Mouse (Mus musculus) G1E (cell line): ENCODE data around the gene Wfdc6b. TPM values are rescaled to one million over a fixed set of nuclear protein-coding genes. Genes with fewer than 3 reads are reported as not detected.

Experiments used
- ATAC-seq: 2 replicates; pipeline ENCODE4 v1.8.0; 2016; ENCODE audit warnings: mild to moderate bottlenecking; ENCODE audit not compliant: insufficient number of reproducible peaks, poor library complexity, low FRiP score, severe bottlenecking; ENCODE audit errors: extremely low read depth
- DNase-seq: peaks from one replicate; pipeline ENCODE4 v3.0.0; 2012; ENCODE audit warnings: low spot score
- H3K27me3 ChIP-seq: 2 replicates; pipeline ENCODE4 v1.6.1; 2012; ENCODE audit warnings: mild to moderate bottlenecking, low read length, inconsistent platforms; ENCODE audit not compliant: insufficient read depth
- H3K36me3 ChIP-seq: replicated peaks from 2 replicates; pipeline ENCODE3; 2012; ENCODE audit warnings: mild to moderate bottlenecking, inconsistent platforms
- H3K4me1 ChIP-seq: 2 replicates; pipeline ENCODE4 v1.6.1; 2012; ENCODE audit warnings: low read depth, low read length, inconsistent platforms, mixed read lengths; ENCODE audit not compliant: insufficient read depth
- H3K4me3 ChIP-seq: 2 replicates; pipeline ENCODE4 v1.5.1; 2012; ENCODE audit warnings: low read depth, mild to moderate bottlenecking, inconsistent platforms, low read length, moderate library complexity, mixed read lengths
- H3K9me3 ChIP-seq: replicated peaks from 2 replicates; pipeline ENCODE4 v1.6.1; 2012; ENCODE audit warnings: inconsistent platforms
- GATA1 ChIP-seq: IDR thresholded peaks from 2 replicates; pipeline ENCODE4 v1.6.1; 2012; ENCODE audit warnings: borderline replicate concordance, low read length, inconsistent platforms, mixed read lengths
- GATA2 ChIP-seq: IDR thresholded peaks from 2 replicates; pipeline ENCODE4 v1.6.1; 2012; ENCODE audit warnings: low read depth, low read length, inconsistent platforms, borderline replicate concordance
- POLR2AphosphoS5 ChIP-seq: IDR thresholded peaks from 2 replicates; pipeline ENCODE4 v1.6.1; 2012; ENCODE audit warnings: low read depth, low read length, inconsistent platforms; ENCODE audit not compliant: insufficient replicate concordance
- TAL1 ChIP-seq: conservative IDR thresholded peaks from 2 replicates; pipeline ENCODE4 v1.6.1; 2012; ENCODE audit warnings: low read depth, low read length, inconsistent platforms, mixed read lengths
- polyA plus RNA-seq: library from polyadenylated mRNA; stranded (reverse); fragments of >175 nt; gene quantifications from 2 replicates; pipeline ENCODE4 v1.2.3, GENCODE M21; 2012
- total RNA-seq, 2 experiments: library from RNA; stranded (forward) in 1 of 2; stranded (reverse) in 1 of 2; fragments of 200-1000 nt in 1 of 2; fragments of >200 nt in 1 of 2; fragmentation: Nextera tagmentation in 1 of 2; gene quantifications; 2 replicates each; pipeline ENCODE4 v1.2.3; 2014 to 2017

Wfdc6b gene
- total and polyA plus RNA-seq, 3 experiments = not detected

GRCm38 (mm10) chr2:164664851-164665250 lies 51.5 kb downstream of the Wfdc6b start:
- H3K4me1 ChIP-seq = no peaks in the 10 kb centered on the region
- DNase-seq = no peak
- ATAC-seq = no peak
- peaks cover 6% of the 10 kb centered on the region for H3K9me3 ChIP-seq
- no peak for TF ChIP-seq TAL1
- TF ChIP-seq POLR2AphosphoS5 = no peak
- no peak for TF ChIP-seq GATA1
- TF ChIP-seq GATA2 = no peak
- no peaks in the 10 kb centered on the region for H3K36me3 ChIP-seq
- no peak overlapping the region for H3K4me3 ChIP-seq
- H3K27me3 ChIP-seq = no peaks in the 10 kb centered on the region

Other genes with a start within 250 kb of the Wfdc6b start
Only the 20 nearest of the 33 such genes appear.
- gene Sys1, start 156.6 kb upstream of the Wfdc6b start, total RNA-seq (2014; fragmentation: Nextera tagmentation) = 35.8 and 37.0 TPM in 2 replicates
- gene Sys1, start 156.6 kb upstream of the Wfdc6b start, total RNA-seq (2017) = 50.6 and 75.5 TPM in 2 replicates
- 122 and 142 TPM in 2 replicates for gene Sys1, start 156.6 kb upstream of the Wfdc6b start, polyA plus RNA-seq
- not detected in 2 replicates for gene Gm20458, start 152.6 kb upstream of the Wfdc6b start, total RNA-seq (2014; fragmentation: Nextera tagmentation)
- gene Gm20458, start 152.6 kb upstream of the Wfdc6b start, total RNA-seq (2017) = 13.4 and 13.5 TPM in 2 replicates
- 4.6 and 5.5 TPM in 2 replicates for gene Gm20458, start 152.6 kb upstream of the Wfdc6b start, polyA plus RNA-seq
- gene Trp53tg5, start 139.8 kb upstream of the Wfdc6b start, total RNA-seq (2014; fragmentation: Nextera tagmentation) = not detected in 2 replicates
- gene Trp53tg5, start 139.8 kb upstream of the Wfdc6b start, total RNA-seq (2017) = 0.29 TPM in 1 of 2 replicates, not detected in the other
- gene Trp53tg5, start 139.8 kb upstream of the Wfdc6b start, polyA plus RNA-seq = not detected in 2 replicates
- 6.2 and 11.7 TPM in 2 replicates for gene Dbndd2, start 127.4 kb upstream of the Wfdc6b start, total RNA-seq (2014; fragmentation: Nextera tagmentation)
- gene Dbndd2, start 127.4 kb upstream of the Wfdc6b start, total RNA-seq (2017) = 5.5 and 8.9 TPM in 2 replicates
- gene Dbndd2, start 127.4 kb upstream of the Wfdc6b start, polyA plus RNA-seq = 22.3 and 25.1 TPM in 2 replicates
- 68.5 and 84.3 TPM in 2 replicates for gene Pigt, start 116.0 kb upstream of the Wfdc6b start, total RNA-seq (2014; fragmentation: Nextera tagmentation)
- gene Pigt, start 116.0 kb upstream of the Wfdc6b start, total RNA-seq (2017) = 22.9 and 23.2 TPM in 2 replicates
- 81.0 and 94.4 TPM in 2 replicates for gene Pigt, start 116.0 kb upstream of the Wfdc6b start, polyA plus RNA-seq
- gene Wfdc2, start 51.1 kb upstream of the Wfdc6b start, total RNA-seq (2014; fragmentation: Nextera tagmentation) = not detected in 2 replicates
- not detected in 2 replicates for gene Wfdc2, start 51.1 kb upstream of the Wfdc6b start, total RNA-seq (2017)
- gene Wfdc2, start 51.1 kb upstream of the Wfdc6b start, polyA plus RNA-seq = not detected in 2 replicates
- gene Spint3, start 40.1 kb upstream of the Wfdc6b start, total RNA-seq (2014; fragmentation: Nextera tagmentation) = not detected in 2 replicates
- gene Spint3, start 40.1 kb upstream of the Wfdc6b start, total RNA-seq (2017) = not detected in 2 replicates
- gene Spint3, start 40.1 kb upstream of the Wfdc6b start, polyA plus RNA-seq = not detected in 2 replicates
- gene Wfdc6a, start 28.1 kb upstream of the Wfdc6b start, total RNA-seq (2014; fragmentation: Nextera tagmentation) = not detected in 2 replicates
- not detected in 2 replicates for gene Wfdc6a, start 28.1 kb upstream of the Wfdc6b start, total RNA-seq (2017)
- not detected in 2 replicates for gene Wfdc6a, start 28.1 kb upstream of the Wfdc6b start, polyA plus RNA-seq
- not detected in 2 replicates for gene Eppin, start 19.9 kb upstream of the Wfdc6b start, total RNA-seq (2014; fragmentation: Nextera tagmentation)
- gene Eppin, start 19.9 kb upstream of the Wfdc6b start, total RNA-seq (2017) = not detected in 2 replicates
- gene Eppin, start 19.9 kb upstream of the Wfdc6b start, polyA plus RNA-seq = not detected in 2 replicates
- not detected in 2 replicates for gene Wfdc8, start 104 bp downstream of the Wfdc6b start, total RNA-seq (2014; fragmentation: Nextera tagmentation)
- not detected in 2 replicates for gene Wfdc8, start 104 bp downstream of the Wfdc6b start, total RNA-seq (2017)
- not detected in 2 replicates for gene Wfdc8, start 104 bp downstream of the Wfdc6b start, polyA plus RNA-seq
- gene Wfdc16, start 25.3 kb downstream of the Wfdc6b start, total RNA-seq (2014; fragmentation: Nextera tagmentation) = not detected in 2 replicates
- 0.17 TPM in 1 of 2 replicates, not detected in the other for gene Wfdc16, start 25.3 kb downstream of the Wfdc6b start, total RNA-seq (2017)
- gene Wfdc16, start 25.3 kb downstream of the Wfdc6b start, polyA plus RNA-seq = not detected in 2 replicates
- gene Wfdc10, start 42.5 kb downstream of the Wfdc6b start, total RNA-seq (2014; fragmentation: Nextera tagmentation) = not detected in 2 replicates
- 0.64 TPM in 1 of 2 replicates, not detected in the other for gene Wfdc10, start 42.5 kb downstream of the Wfdc6b start, total RNA-seq (2017)
- gene Wfdc10, start 42.5 kb downstream of the Wfdc6b start, polyA plus RNA-seq = not detected in 2 replicates
- not detected in 2 replicates for gene Wfdc9, start 43.1 kb downstream of the Wfdc6b start, total RNA-seq (2014; fragmentation: Nextera tagmentation)
- not detected in 2 replicates for gene Wfdc9, start 43.1 kb downstream of the Wfdc6b start, total RNA-seq (2017)
- not detected in 2 replicates for gene Wfdc9, start 43.1 kb downstream of the Wfdc6b start, polyA plus RNA-seq
- gene Wfdc11, start 60.6 kb downstream of the Wfdc6b start, total RNA-seq (2014; fragmentation: Nextera tagmentation) = not detected in 2 replicates
- gene Wfdc11, start 60.6 kb downstream of the Wfdc6b start, total RNA-seq (2017) = not detected in 2 replicates
- gene Wfdc11, start 60.6 kb downstream of the Wfdc6b start, polyA plus RNA-seq = not detected in 2 replicates
- gene Wfdc13, start 71.6 kb downstream of the Wfdc6b start, total RNA-seq (2014; fragmentation: Nextera tagmentation) = not detected in 2 replicates
- gene Wfdc13, start 71.6 kb downstream of the Wfdc6b start, total RNA-seq (2017) = 0.11 TPM in 1 of 2 replicates, not detected in the other
- not detected in 2 replicates for gene Wfdc13, start 71.6 kb downstream of the Wfdc6b start, polyA plus RNA-seq
- not detected in 2 replicates for gene Spint4, start 85.0 kb downstream of the Wfdc6b start, total RNA-seq (2014; fragmentation: Nextera tagmentation)
- gene Spint4, start 85.0 kb downstream of the Wfdc6b start, total RNA-seq (2017) = 0.16 TPM in 1 of 2 replicates, not detected in the other
- gene Spint4, start 85.0 kb downstream of the Wfdc6b start, polyA plus RNA-seq = not detected in 2 replicates
- not detected in 2 replicates for gene Spint5, start 101.8 kb downstream of the Wfdc6b start, total RNA-seq (2014; fragmentation: Nextera tagmentation)
- not detected in 2 replicates for gene Spint5, start 101.8 kb downstream of the Wfdc6b start, total RNA-seq (2017)
- not detected in 2 replicates for gene Spint5, start 101.8 kb downstream of the Wfdc6b start, polyA plus RNA-seq
- gene Wfdc3, start 132.4 kb downstream of the Wfdc6b start, total RNA-seq (2014; fragmentation: Nextera tagmentation) = 1.4 and 2.0 TPM in 2 replicates
- gene Wfdc3, start 132.4 kb downstream of the Wfdc6b start, total RNA-seq (2017) = 0.98 and 1.5 TPM in 2 replicates
- gene Wfdc3, start 132.4 kb downstream of the Wfdc6b start, polyA plus RNA-seq = 0.03 TPM in 1 of 2 replicates, not detected in the other
- 58.1 and 86.2 TPM in 2 replicates for gene Dnttip1, start 132.5 kb downstream of the Wfdc6b start, total RNA-seq (2014; fragmentation: Nextera tagmentation)
- gene Dnttip1, start 132.5 kb downstream of the Wfdc6b start, total RNA-seq (2017) = 18.0 and 23.8 TPM in 2 replicates
- 122 and 135 TPM in 2 replicates for gene Dnttip1, start 132.5 kb downstream of the Wfdc6b start, polyA plus RNA-seq
- gene Ube2c, start 156.4 kb downstream of the Wfdc6b start, total RNA-seq (2014; fragmentation: Nextera tagmentation) = 351 and 411 TPM in 2 replicates
- 127 and 135 TPM in 2 replicates for gene Ube2c, start 156.4 kb downstream of the Wfdc6b start, total RNA-seq (2017)
- gene Ube2c, start 156.4 kb downstream of the Wfdc6b start, polyA plus RNA-seq = 102 and 111 TPM in 2 replicates